Mouse (Mus musculus) ES-Bruce4 (cell line): ENCODE measurements around the gene Zfp961.

Experiments
- CTCF ChIP-seq: IDR thresholded peaks from one replicate; pipeline ENCODE4 v1.8.1; 2011; ENCODE audit warnings: low read depth, low read length
- POLR2A ChIP-seq: IDR thresholded peaks from one replicate; pipeline ENCODE4 v1.8.1; 2011; ENCODE audit warnings: low read length; ENCODE audit not compliant: insufficient read depth

DNA sequence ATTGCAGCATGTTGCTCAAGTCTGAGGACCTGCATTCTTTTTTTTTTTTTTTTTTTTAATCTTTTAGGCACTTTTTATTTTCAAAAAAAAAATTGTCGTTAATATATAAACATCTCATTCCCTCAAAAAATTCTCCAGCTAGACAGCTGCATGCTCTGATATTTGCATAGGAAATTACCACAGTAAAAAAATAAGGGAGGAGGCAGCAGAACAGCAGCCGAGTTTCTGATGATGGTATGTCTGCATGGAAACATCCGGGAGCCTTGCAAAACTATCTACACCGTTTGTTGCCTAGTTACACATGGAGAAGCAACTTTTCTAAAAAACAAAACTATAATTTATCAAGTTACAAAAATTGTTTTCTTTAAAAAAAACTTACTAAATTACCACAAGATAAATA lies 30.6 kb downstream of the Zfp961 start:
- no peak for TF ChIP-seq CTCF
- TF ChIP-seq POLR2A, result no peak
